Mouse (Mus musculus) lung, adult 2 months (tissue): Measurements from ENCODE around the gene Grin2a.

Experiments used
- CTCF ChIP-seq: fragments of 200-500 bp; IDR thresholded peaks from 2 replicates; pipeline ENCODE4 v1.5.1; 2011; ENCODE audit warnings: mild to moderate bottlenecking, low read length, control low read depth; ENCODE audit not compliant: insufficient read depth
- POLR2A ChIP-seq: fragments of 200-500 bp; IDR thresholded peaks from 2 replicates; pipeline ENCODE4 v1.6.1; 2011; ENCODE audit warnings: low read depth, mild to moderate bottlenecking, control low read depth, low read length, borderline replicate concordance; ENCODE audit errors: extremely low read depth

GRCm38 (mm10) chr16:9941306-9941930 lies 53.9 kb downstream of the Grin2a start:
- TF ChIP-seq CTCF (peak; percentile 25; the same call in 1 of the 2 replicates), POLR2A (no peak)
